Mouse (Mus musculus): ENCODE results near the gene Gm45808.

GRCm38 (mm10) chr7:45434203-45435015 lies 52.2 kb downstream of the Gm45808 start, which contains the start of gene Gys1:
- TF ChIP-seq CTCF (IDR thresholded peaks at IDR 0.05; ENCODE audit: extremely low read depth, insufficient read length, insufficient replicate concordance, low read depth, low read length) (peak; percentile 85), POLR2A (IDR thresholded peaks at IDR 0.05; ENCODE audit: low read depth, low read length) (peak; percentile 77)
